Mouse (Mus musculus): Measurements from ENCODE around the gene Spint2.

DNA sequence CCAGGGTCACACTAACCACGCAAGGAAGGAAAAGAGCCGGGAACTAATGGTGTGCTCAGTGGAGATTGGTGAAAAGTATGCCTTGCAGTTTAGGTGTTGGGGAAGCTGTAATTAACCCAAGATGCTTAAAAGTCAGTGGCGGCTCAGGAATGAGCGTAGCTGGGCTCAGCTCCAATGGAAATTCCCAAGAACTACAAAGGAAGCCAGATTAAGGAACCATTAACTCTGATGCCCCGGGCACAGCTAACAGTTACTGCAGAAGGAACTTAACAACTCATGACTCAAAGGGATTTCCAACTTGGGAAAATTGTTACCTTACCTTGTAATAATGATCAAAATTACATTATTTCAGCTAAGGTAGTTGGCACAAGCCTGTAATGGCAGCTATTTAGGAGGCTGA is 5.0 kb downstream of the Spint2 start:
- TF ChIP-seq CTCF (IDR thresholded peaks at IDR 0.05; ENCODE audit: low read depth): no peak
- no peak for TF ChIP-seq EP300 (IDR thresholded peaks at IDR 0.05; ENCODE audit: low read depth)
